Mouse (Mus musculus) heart, postnatal 0 days (tissue): ENCODE data around the gene Itch. TPM values are rescaled to one million over a fixed set of nuclear protein-coding genes. Genes with fewer than 3 reads are reported as not detected.
"Not testable (repeated sequence)": the region's sequence is repeated elsewhere in the genome, so short reads cannot be mapped to it uniquely, and the experiment has no call there.

ENCODE experiments used
- ATAC-seq: fragments of 200-750 bp; cut with Nextera tagmentation; 2 replicates; pipeline ENCODE4 v1.8.0; 2017; ENCODE audit warnings: low read depth, moderate number of reproducible peaks, moderate library complexity; ENCODE audit not compliant: insufficient read depth
- DNase-seq: peaks from one replicate; pipeline ENCODE4 v3.0.0-alpha.2; 2016; ENCODE audit warnings: low spot score
- H3K27ac ChIP-seq: fragments of 300-500 bp; sonication (generic); 2 replicates; pipeline ENCODE4 v1.5.1; 2014; ENCODE audit warnings: low read depth, mild to moderate bottlenecking
- H3K27me3 ChIP-seq: fragments of 300-500 bp; sonication (generic); 2 replicates; pipeline ENCODE4 v1.6.1; 2014; ENCODE audit warnings: low read length, mixed read lengths; ENCODE audit not compliant: control insufficient read depth, insufficient read depth
- H3K36me3 ChIP-seq: fragments of 300-500 bp; sonication (generic); replicated peaks from 2 replicates; pipeline ENCODE4 v1.6.1; 2014; ENCODE audit warnings: low read length, mixed read lengths; ENCODE audit not compliant: control insufficient read depth, insufficient read depth
- H3K4me1 ChIP-seq: fragments of 300-500 bp; sonication (generic); 2 replicates; pipeline ENCODE4 v1.6.1; 2014; ENCODE audit warnings: antibody characterized with exemption; ENCODE audit not compliant: control insufficient read depth, insufficient read depth
- H3K4me2 ChIP-seq: fragments of 300-500 bp; sonication (generic); 2 replicates; pipeline ENCODE4 v1.6.1; 2014; ENCODE audit warnings: low read depth, mild to moderate bottlenecking, low read length, moderate library complexity
- H3K4me3 ChIP-seq: fragments of 300-500 bp; sonication (generic); 2 replicates; pipeline ENCODE4 v1.5.1; 2014; ENCODE audit warnings: low read depth, low read length
- H3K9ac ChIP-seq: fragments of 300-500 bp; sonication (generic); replicated peaks from 2 replicates; pipeline ENCODE4 v1.6.1; 2014; ENCODE audit warnings: low read depth, low read length, mixed read lengths
- H3K9me3 ChIP-seq: fragments of 300-500 bp; sonication (generic); replicated peaks from 2 replicates; pipeline ENCODE4 v1.6.1; 2016; ENCODE audit warnings: low read length; ENCODE audit not compliant: control insufficient read depth
- CTCF ChIP-seq: IDR thresholded peaks from 2 replicates; pipeline ENCODE4 v1.5.1; 2016; ENCODE audit warnings: antibody characterized with exemption, control low read depth, low read depth
- EP300 ChIP-seq: IDR thresholded peaks from 2 replicates; pipeline ENCODE4 v1.6.1; 2016; ENCODE audit warnings: antibody characterized with exemption, low read depth
- WGBS: fragments of 180-500 bp; shearing (Covaris S2); extraction: QIAGEN DNeasy Blood & Tissue Kit; methylation state at CpG from one replicate; pipeline ENCODE4 v1.1.7; 2014; 5-methylcytosine and 5-hydroxymethylcytosine counted together
- polyA plus RNA-seq: library from polyadenylated mRNA; unstranded; fragments of >200 nt; fragmentation: Nextera tagmentation; extraction: Ambion mirVana; gene quantifications from 2 replicates; pipeline ENCODE4 v1.2.1, GENCODE M21; 2015
- total RNA-seq: library from RNA; depleted of rRNA; stranded (reverse); fragments of >200 nt; gene quantifications from 2 replicates; pipeline ENCODE4 v1.2.3, GENCODE M21; 2014; ENCODE audit warnings: low replicate concordance

Gene Itch
- total and polyA plus RNA-seq, 2 experiments from 2014 or later = 20.5 to 31.9 TPM

- peak overlapping the region; percentile 88 for H3K27ac ChIP-seq
- under 1% methylated on average over 17 of the region's 18 CpGs for WGBS
- H3K4me1 ChIP-seq = peaks cover 17% of the 10 kb centered on the region
- H3K9ac ChIP-seq = peak overlapping the region; percentile 97
- no peaks in the 10 kb centered on the region for H3K27me3 ChIP-seq
- H3K36me3 ChIP-seq = peaks cover 13% of the 10 kb centered on the region
- no peaks in the 10 kb centered on the region for H3K9me3 ChIP-seq
- H3K4me3 ChIP-seq = peak overlapping the region; percentile 99
- DNase-seq (peak; percentile 6), ATAC-seq (no peak; the same call in none of the 2 replicates)
- H3K4me2 ChIP-seq = peak overlapping the region; percentile 78
- TF ChIP-seq CTCF (no peak), EP300 (no peak)
Observed at GRCm38 (mm10) chr2:155133977-155134860, 910 bp downstream of the Itch start.

DNA sequence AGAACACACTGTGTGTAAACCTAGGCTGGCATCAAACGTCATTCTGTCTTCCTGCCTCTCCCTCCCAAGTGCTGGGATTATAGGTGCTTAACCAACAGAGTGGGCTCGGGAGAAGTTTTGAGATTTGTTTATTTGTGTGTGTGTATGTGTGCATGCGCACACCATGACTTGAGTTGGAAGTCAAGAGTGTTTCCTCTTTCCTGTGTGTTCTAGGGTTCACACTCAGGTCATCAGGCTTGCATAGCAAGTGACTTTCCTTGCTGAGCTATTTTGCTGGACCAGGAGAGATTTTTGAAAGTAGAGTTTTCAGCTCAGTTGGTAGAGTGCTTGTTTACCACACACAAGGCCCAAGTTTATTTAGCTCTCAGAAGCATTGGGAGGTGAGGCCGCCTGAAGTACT lies 1.8 kb downstream of the Itch start:
- peaks cover 17% of the 10 kb centered on the region for H3K4me1 ChIP-seq
- DNase-seq (no peak), ATAC-seq (no peak)
- H3K27ac ChIP-seq = no peak overlapping the region
- H3K36me3 ChIP-seq = peaks cover 22% of the 10 kb centered on the region
- no peaks in the 10 kb centered on the region for H3K9me3 ChIP-seq
- TF ChIP-seq EP300 (no peak), CTCF (no peak)
- H3K4me2 ChIP-seq = peak overlapping the region; percentile 23; the same call in 1 of the 2 replicates
- no peaks in the 10 kb centered on the region for H3K27me3 ChIP-seq
- WGBS = 50% methylated on average over 4 of the region's 4 CpGs
- H3K4me3 ChIP-seq = no peak overlapping the region
- H3K9ac ChIP-seq = no peak overlapping the region

GRCm38 (mm10) chr2:155135534-155135933 lies 2.2 kb downstream of the Itch start:
- 71% methylated on average over 1 of the region's 1 CpGs for WGBS
- ATAC-seq = no peak

DNA sequence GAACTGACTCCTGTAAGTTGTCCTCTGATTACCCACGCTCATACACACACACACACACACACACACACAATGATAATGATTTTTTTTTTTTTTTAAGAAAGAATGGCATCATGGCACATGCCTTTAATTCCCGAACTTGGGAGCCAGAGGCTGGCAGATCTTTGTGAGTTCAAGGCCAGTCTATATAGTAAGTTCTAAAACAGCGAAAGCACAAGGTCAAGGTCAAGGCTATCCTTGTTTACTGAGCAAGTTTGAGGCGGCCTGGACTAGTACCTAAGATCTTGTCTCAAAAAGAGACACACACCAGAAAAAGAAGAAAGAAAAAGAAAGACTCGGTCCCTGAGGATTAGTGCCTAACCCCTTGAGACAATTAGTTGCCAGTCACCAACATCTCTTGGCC lies 7.7 kb downstream of the Itch start:
- H3K4me3 ChIP-seq = no peak overlapping the region
- H3K36me3 ChIP-seq = peaks cover 47% of the 10 kb centered on the region
- no peaks in the 10 kb centered on the region for H3K9me3 ChIP-seq
- peaks cover under 1% of the 10 kb centered on the region; the same call in 1 of the 2 replicates for H3K4me1 ChIP-seq
- no peak overlapping the region for H3K9ac ChIP-seq
- TF ChIP-seq CTCF (no peak), EP300 (no peak)
- no peak overlapping the region for H3K27ac ChIP-seq
- no peaks in the 10 kb centered on the region for H3K27me3 ChIP-seq
- DNase-seq (no peak), ATAC-seq (no peak)
- H3K4me2 ChIP-seq = no peak overlapping the region
- 90% methylated on average over 5 of the region's 5 CpGs for WGBS

More at GRCm38 (mm10) chr2:155135534-155135933, 2.2 kb downstream of the Itch start:
- Histone ChIP-seq H3K9ac (no peak overlapping the region), H3K27ac (no peak overlapping the region), H3K4me1 (peaks cover 17% of the 10 kb centered on the region), H3K27me3 (no peaks in the 10 kb centered on the region), H3K36me3 (peaks cover 26% of the 10 kb centered on the region), H3K9me3 (no peaks in the 10 kb centered on the region), H3K4me3 (no peak overlapping the region), H3K4me2 (peak overlapping the region; percentile 8; the same call in 1 of the 2 replicates)
- no peak for TF ChIP-seq EP300
- no peak for TF ChIP-seq CTCF
- DNase-seq = no peak

- Histone ChIP-seq H3K9me3 (no peaks in the 10 kb centered on the region), H3K4me1 (no peaks in the 10 kb centered on the region; the same call in 1 of the 2 replicates), H3K4me2 (no peak overlapping the region), H3K27me3 (no peaks in the 10 kb centered on the region), H3K9ac (no peak overlapping the region), H3K36me3 (peaks cover 56% of the 10 kb centered on the region), H3K4me3 (no peak overlapping the region), H3K27ac (no peak overlapping the region)
- TF ChIP-seq CTCF (no peak), EP300 (no peak)
- DNase-seq (no peak), ATAC-seq (no peak)
Observed at GRCm38 (mm10) chr2:155142025-155142555, 8.8 kb downstream of the Itch start.

GRCm38 (mm10) chr2:155149296-155149695 lies 16.0 kb downstream of the Itch start:
- H3K4me1 ChIP-seq, H3K9me3 ChIP-seq, H3K4me3 ChIP-seq, H3K9ac ChIP-seq, H3K27ac ChIP-seq, H3K27me3 ChIP-seq, DNase-seq, ATAC-seq, H3K4me2 ChIP-seq: not testable (repeated sequence)
- peaks cover 29% of the 10 kb centered on the region for H3K36me3 ChIP-seq
